Mouse (Mus musculus) Muller cell, postnatal 12 days (primary cell): Measurements from ENCODE around the gene Amigo1.
A peak's percentile ranks its signal among the peaks of the same experiment; 100 is the strongest.
"Not testable (repeated sequence)": the region's sequence is repeated elsewhere in the genome, so short reads cannot be mapped to it uniquely, and the experiment has no call there.

Experiments
- DNase-seq: peaks from one replicate; pipeline ENCODE4 v3.0.0-alpha.2; 2015; ENCODE audit errors: inconsistent ontology term

The Amigo1 gene

DNA sequence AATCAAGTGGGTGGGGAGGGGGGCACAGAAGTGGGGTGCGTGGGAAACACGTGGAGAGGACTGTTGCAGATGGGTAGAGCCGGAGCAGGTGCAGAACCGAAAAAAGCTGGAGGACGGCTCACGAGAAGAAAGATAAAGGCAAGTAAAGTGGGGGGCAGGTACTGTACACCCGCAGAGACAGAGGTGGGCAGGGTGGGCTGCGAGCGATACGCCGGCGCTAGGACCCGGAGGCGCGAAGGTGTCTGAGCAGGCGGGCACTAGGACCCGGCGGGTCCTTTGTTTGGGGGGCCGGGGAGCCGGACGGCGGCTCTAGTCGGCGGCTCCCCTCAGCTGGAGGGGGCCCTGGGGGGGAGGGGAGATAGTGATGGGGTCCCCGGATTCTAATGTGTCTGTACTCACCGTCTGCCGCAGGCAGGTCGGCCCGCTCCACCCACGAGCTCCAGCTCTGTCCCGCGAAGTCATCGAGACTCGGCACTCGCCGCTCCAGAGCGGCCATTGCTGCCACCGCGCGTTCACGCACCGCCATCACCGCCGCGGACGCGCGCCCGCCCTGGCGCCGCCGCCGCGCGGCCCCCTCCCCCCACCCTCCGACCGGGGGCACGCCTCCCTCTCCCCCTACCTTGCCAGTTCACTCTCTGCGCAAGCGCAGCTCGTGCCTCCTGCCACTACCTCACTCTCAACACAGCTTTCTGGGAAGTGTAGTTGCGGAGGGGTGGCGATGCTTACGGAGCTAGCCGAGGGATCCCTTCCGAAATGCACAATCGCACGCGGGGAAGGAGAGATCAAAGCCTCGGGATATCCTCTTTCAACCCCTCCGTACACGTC, 24.0 kb downstream of the Amigo1 start:
- peak; percentile 95 for DNase-seq

DNA sequence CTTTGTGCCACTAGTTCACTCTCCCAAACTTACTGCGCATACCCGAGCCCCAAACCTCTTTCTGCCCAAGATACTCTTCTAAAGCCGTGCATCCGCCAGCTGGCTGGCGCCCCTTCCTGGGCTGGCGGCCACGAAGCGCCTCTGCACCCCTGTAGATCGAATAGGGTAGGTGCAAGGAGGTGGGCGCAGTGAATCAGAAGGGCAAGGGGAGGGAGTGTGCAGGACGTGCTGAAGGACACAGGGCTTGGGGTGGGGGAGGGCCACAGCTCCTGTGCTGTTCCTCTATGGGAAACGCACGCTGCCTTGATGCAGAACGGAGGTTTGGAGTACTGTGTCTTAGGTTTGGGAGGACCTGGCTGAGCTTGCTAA, 24.6 kb downstream of the Amigo1 start, which contains the start of gene Atxn7l2:
Gene Atxn7l2, minus strand, starts transcription at position 164 of the 369 bp plus-strand sequence.
- no peak for DNase-seq

DNA sequence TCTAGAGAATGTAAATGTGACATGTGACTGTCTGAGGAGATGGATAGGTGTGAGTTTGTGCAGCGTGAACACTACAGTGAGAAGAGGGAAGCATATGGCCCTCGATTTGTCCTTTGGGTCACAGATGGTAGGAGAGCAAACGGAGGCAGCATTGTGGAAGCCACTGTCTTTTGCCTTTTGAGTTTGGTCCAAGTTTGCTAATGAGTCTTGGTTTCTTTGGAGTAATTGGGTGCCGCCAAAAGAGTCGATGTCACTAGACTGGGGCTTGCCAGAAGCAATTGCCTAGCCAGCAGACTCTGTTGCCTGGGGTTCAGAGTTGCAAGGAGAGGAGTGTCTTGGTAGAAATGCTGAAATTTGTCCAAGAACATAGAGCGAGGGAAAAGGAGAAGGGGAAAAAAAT, 25.7 kb downstream of the Amigo1 start:
- DNase-seq: no peak

GRCm38 (mm10) chr3:108212406-108212805, 26.3 kb downstream of the Amigo1 start:
- DNase-seq: no peak

DNA sequence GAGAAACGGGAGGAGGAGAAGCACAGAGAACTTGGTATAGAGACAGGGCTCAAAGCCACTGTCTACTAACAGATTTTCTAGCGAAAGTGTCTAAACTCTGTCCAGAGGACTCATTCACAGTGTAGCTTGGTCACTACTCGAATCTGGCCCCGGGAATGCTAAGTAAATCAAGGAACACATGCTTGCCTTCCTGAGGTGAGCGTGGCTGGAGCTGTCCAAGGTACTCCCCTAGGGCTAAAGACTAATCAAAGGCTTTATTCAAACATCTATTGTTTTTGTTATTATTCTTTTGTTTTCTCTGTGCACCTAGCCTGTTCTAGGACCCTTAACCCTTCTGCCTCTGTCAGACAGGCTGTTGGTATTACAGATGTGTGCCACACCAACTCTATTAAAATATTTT, 28.6 kb downstream of the Amigo1 start:
- no peak for DNase-seq

DNA sequence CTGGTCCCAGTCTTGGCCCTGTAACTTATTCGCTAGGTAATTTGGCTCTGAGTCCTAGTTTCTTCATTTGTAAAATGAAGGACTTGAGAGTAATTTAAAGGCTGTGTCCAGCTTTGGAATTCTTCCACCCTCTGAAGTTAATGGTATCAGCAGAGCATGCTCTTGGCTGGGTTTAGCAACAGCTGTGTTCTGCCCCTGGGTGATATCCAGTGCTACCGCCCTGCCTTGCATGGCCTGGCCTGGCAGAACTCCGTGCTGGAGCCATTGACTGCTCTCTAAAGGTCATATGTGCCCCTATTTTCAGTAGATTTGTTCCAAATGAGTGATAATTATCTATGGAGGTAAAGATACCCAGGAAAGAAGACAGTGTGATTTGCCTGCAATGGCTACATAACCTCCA, 34.5 kb downstream of the Amigo1 start:
- no peak for DNase-seq

DNA sequence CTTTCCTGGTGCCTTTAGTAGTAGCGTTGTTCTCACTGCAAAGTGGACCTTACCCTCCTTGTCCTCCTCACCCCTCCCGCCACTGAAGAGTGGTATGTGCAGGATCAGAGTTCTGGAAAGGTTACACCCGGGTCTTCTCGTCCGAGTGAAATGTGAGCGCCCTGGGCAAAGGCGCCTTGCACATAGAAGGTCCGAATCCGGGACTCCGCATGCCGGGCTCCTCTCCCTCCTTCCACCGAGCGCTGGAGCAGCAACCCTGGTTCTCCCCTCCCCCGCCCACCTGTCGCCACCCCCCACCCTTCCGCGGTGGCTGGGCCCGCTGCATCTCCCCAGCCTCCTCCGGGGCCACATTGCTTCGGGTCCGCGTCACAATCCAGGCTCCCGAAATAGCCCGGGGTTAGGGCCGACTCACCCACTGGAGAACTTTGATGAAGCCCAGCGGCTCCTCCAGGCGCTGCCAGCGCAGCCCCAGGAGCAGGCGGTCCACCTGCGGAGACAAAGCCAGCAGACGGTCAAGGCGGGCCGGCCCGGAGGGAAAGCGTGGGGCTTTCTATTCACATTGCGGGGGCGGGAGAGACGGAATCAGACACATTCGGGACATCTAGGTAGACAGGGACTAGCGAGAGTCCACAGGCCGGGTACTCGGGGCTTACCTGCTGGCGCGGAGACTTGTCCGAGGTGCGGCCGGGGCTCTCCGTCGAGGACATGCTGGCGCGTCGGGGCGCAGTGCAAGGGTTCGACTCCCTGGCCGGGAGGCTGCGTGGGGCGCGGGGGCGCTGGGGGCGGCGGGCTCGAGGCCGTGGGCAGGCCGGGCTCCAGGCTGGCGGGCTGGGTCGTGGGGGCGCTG, 39.8 kb downstream of the Amigo1 start:
- DNase-seq: no peak

DNA sequence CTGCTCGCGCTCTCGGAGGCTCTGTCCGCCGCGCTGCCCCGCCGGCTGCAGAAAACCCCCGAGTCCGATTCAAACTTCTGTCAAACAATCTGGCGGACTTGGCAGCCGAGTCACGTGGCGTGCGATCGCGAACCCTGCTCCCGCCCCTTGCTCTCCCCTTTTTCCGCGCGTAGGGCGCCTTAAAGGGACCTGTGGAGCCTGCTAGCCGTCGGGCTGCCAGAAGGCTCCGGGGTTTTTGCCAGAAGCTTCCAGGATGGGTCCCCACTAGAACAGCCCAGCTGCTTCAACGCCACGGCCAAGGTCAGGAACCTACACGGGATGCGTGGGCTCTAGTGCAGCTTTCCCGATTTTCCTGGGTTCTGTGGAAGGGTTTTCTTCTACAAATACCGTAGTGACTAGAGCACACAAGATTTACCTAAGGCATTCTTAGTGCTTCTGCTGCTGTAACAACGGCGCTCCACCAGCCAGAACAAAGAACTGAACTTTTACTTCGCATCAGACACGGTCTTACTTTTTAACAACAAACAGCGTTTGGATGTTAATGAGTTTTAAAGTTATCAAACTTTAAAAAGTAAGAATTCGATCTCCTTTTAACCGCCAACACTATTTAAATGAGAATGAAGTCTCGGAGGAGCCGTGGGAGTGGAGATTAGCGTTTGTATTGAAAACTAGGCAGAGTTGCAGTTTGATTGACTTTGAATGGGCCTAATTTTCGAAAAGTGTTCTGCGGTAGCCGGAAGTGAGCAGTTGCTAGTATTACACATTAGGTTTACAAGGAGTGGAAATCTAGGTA, 40.6 kb downstream of the Amigo1 start, which contains the start of gene Sypl2:
Gene Sypl2, minus strand, starts transcription at position 91 of the 793 bp plus-strand sequence.
- DNase-seq: no peak

- no peak for DNase-seq
These were observed 41.4 kb downstream of the Amigo1 start for GRCm38 (mm10) chr3:108227521-108227920.

DNA sequence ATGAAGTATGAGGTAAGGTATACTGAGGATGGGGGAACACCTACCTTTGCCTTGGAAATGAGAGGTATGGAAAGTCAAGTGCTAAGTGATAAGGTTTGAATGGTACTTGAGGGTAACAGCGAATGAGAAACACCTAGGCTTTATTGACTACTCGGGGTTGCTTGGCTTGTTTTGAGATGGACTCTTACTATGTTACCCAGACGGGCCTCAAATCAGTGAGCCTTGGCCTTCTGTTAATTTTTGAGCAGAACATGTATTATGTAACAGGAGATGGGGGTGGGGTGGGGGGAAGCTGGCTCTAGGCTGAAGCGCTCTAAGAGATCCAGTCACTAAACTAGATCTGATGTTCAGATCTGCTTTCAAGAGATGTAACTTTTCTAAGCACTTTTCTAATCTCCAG, 45.5 kb downstream of the Amigo1 start:
- no peak for DNase-seq

GRCm38 (mm10) chr3:108237474-108238102, 51.5 kb downstream of the Amigo1 start:
- not testable (repeated sequence) for DNase-seq

GRCm38 (mm10) chr3:108241243-108241839, 55.2 kb downstream of the Amigo1 start:
- DNase-seq: no peak
